Mouse (Mus musculus) heart, adult 2 months (tissue): Measurements from ENCODE around the gene Rrbp1.

Experiments
- CTCF ChIP-seq: fragments of 200-600 bp; IDR thresholded peaks from 2 replicates; pipeline ENCODE4 v1.8.1; 2022; ENCODE audit warnings: antibody characterized with exemption, mild to moderate bottlenecking, moderate library complexity
- EP300 ChIP-seq: fragments of 200-500 bp; IDR thresholded peaks from 2 replicates; pipeline ENCODE4 v1.6.1; 2011; ENCODE audit warnings: low read depth, low read length, control low read depth; ENCODE audit not compliant: insufficient read depth
- POLR2A ChIP-seq: fragments of 200-500 bp; IDR thresholded peaks from 2 replicates; pipeline ENCODE4 v1.6.1; 2011; ENCODE audit warnings: mild to moderate bottlenecking, low read depth, low read length, control low read depth; ENCODE audit not compliant: insufficient read depth

- TF ChIP-seq CTCF (no peak), EP300 (no peak), POLR2A (no peak)
Measured at GRCm38 (mm10) chr2:143917622-143918021, 93.4 kb downstream of the Rrbp1 start.
